Mouse (Mus musculus) urinary bladder, postnatal 25 days (tissue): Measurements from ENCODE around the gene Foxr2.
A peak's percentile ranks its signal among the peaks of the same experiment; 100 is the strongest.

Source experiments
- DNase-seq: peaks from one replicate; pipeline ENCODE4 v3.0.0; 2022; ENCODE audit warnings: low spot score

The Foxr2 gene

DNA sequence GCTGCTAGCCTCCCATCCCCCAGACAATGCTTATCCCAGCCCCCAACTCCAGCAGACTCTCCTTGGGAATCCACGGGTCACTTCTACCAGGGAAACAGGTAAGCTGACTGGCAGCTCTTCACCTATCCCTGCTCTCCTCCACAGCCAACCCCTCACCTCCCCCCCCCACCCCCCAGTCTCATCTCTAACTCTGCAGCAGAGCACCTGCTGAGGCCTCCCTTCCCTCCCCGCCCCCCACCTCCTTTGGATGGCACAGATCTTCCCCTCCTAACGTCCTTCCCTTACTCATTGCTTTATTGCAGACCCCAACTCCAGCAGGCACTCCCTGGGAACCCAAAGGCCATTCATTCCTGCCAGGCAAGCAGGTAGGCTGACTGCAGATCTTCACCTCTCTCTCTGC, at the start of gene Foxr2:
Gene Foxr2 (plus strand): TSS at position 301 of the 400 bp plus-strand sequence.
- DNase-seq, result no peak

DNA sequence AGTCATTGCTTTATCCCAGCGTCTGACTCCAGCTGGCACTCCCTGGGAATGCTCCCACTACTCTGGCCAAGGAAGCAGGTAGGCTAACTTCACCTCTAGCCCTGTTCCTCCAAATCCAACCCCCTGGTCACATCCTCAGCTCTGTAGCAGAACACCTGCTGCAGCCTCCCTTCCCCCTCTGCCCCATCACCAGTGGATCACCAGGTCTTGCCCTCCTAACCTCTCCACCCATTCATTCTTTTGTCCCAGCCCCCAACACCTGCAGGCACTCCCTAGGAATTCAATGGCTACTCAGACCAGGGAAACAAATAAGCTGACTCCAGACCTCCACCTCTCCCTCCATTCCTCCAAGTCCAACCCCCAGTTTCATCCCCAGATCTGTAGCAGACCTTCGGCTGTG, 427 bp downstream of the Foxr2 start:
- no peak for DNase-seq

DNA sequence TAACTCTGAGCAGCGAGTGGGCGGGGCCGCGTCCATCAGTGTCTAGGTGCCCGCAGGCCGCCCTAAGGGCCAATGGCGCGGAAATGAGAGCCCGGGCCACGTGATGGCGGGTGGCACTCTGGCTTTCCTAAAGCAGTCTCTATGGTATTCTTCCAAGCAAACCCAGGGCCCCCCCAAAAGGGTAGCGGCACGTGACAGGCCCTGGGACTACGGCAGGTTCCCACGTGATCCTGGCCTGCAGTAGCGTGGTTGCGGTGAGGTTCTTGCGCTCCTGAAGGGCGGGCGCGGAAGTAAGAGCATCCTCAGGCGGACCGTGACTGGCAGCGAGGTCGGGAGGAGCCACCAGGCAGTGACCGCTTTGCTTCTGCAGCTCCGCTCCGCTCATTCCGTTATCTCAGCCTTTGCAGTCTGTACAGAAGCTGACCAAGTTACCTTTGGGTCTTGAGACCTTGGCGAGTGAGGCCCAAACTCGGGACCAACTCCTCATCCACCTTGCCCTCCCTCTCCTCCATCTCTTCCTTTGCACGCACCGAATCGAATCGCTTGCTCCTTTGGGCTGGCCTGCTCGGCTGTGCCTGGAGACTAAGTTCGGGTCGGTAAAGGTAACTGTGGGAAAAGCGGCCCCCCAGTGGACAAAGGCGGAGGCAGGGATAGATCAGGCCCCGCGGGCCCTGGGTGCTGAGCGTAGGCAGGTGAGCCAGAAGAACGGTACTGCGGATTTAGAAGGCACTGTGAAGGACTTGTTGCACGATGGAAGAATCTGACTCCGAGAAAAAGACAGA, 21.3 kb downstream of the Foxr2 start, which contains the start of gene Rragb:
Gene Rragb (plus strand): TSS at position 248 of the 782 bp plus-strand sequence.
- peak; percentile 41 for DNase-seq

DNA sequence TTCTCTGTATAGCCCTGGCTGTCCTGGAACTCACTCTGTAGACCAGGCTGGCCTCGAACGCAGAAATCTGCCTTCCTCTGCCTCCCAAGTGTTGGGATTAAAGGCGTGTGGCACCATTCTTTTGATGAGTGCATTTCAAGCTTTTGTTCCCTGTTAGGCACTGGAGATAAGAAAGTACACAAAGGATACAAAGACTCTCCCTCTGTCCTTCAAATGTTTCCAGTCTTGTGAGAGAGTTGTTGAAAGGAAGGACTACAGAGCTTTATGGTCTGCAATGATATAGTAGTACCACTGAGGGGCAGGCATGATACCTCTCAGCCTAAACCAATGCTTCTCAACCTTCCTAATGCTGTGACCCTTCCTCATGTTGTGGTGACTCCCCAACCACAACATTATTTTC, 24.1 kb downstream of the Foxr2 start:
- no peak for DNase-seq

DNA sequence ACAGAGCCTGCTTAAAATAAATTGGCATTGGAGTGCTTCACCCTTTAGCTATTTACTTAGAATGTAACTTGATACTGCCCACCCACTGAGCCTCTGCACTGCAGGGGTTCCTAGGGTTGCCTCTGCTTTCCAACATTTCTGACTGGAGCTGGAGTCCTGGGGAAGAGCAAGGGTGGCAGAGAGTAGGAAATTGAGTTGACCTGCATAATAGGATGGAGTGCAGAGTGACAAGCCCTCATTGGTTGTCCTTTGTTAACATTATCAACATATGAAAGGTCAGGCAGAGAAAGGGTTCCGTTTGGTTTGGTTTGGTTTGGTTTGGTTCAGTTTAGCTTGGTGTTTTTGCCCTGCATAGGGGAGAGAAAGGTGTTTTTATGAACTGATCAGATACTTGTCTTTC, 33.2 kb downstream of the Foxr2 start:
- DNase-seq, result no peak

DNA sequence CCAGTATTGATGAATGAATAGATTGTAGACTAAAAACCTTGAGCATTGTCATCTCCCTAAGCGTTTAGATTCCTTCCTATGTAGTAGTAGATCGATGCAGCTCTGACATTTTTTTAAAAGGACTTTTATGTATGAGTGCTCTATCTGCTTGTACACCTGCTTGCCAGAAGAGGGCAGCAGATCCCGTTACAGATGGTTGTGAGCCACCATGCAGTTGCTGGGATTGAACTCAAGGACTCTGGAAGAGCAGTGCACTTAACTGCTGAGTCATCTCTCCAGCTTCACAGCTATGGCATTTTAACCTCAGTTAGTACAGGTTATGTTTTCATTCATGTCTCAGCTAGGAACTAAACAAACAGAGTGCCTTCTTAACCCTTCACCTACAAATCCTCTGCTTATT, 36.7 kb downstream of the Foxr2 start:
- DNase-seq, result no peak

DNA sequence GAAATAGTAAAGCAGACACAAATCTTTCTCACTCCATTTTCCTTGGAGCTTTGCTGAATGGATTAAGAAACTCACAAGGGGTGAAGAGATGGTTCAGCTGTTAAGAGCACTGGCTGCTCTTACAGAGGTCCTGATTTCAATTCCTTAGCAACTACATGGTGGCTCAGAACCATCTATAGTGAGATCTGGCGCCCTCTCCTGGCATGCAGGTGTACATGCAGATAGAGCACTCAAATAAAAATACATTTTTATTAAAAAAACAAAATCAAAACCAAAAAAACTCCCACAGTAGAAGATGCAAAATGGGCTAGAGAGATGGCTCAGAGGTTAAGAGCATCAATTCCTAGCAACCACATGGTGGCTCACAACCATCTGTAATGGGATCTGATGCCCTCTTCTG, 56.2 kb downstream of the Foxr2 start:
- DNase-seq, result no peak

DNA sequence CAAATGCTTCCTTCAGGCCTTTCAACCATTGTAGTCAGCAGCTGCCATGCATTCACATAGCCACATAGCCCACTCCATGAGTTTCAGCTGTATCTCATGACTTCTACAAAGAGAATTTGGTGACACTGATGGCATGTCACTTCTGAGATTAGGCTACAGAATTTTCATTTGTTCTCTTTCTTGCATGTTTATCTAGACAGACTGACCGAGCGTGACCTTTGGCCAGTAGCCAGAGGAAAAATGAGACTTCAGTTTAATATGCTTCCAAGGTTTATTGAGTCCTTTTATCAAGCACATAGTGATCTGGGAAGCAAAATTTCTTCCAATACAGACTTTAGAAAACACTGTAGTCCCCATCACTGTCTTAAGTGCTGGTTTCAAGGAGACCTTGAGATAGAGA, 63.6 kb downstream of the Foxr2 start:
- DNase-seq, result no peak
